Mouse (Mus musculus) thymus, adult 2 months (tissue): ENCODE measurements around the gene Mfsd12.

ENCODE experiments used
- CTCF ChIP-seq: fragments of 200-500 bp; IDR thresholded peaks from 2 replicates; pipeline ENCODE4 v1.5.1; 2012; ENCODE audit warnings: mild to moderate bottlenecking, control low read depth, low read length, moderate library complexity, borderline replicate concordance; ENCODE audit not compliant: control insufficient read depth, poor library complexity, insufficient read depth; ENCODE audit errors: extremely low read depth
- POLR2A ChIP-seq: fragments of 200-500 bp; IDR thresholded peaks from 2 replicates; pipeline ENCODE4 v1.6.1; 2012; ENCODE audit warnings: mild to moderate bottlenecking, low read length, control low read depth, moderate library complexity; ENCODE audit not compliant: control insufficient read depth, poor library complexity, insufficient read depth; ENCODE audit errors: extremely low read depth

DNA sequence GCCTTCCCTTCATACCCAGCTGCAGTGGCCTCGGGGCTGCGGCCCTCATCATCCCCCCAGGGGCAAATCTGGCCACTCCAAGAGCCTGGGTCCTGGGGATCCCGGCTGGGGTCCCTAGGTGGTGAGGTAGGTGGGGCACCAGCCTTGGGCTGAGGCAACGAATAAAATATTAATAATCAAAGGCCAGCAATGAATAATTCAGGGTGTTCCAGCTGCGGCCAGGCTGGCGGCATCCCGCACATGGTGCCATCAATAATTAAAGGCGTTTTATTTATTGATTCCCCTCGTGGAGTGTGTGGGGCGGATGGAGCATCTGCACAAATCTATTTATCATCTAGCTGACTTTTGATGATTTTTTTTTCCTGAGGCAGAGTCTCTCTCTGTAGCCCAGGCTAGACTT lies 46.2 kb downstream of the Mfsd12 start:
- TF ChIP-seq POLR2A (no peak), CTCF (no peak)
